Comparison of ENCODE assay signal across 8 mouse cellular contexts in genomic region chr7:27291795-27292466, GRCm38 (mm10). TPM values are rescaled to one million over a fixed set of nuclear protein-coding genes. Genes with fewer than 3 reads are reported as not detected.
A peak's percentile ranks its signal among the peaks of the same experiment; 100 is the strongest.
DNase-seq lines count a peak whose midpoint lies in the region; ATAC-seq and TF ChIP-seq lines count a peak whose summit lies in the region.

No protein-coding gene starts in this region.

- no peak for TF ChIP-seq CTCF in hindbrain, postnatal 0 days (IDR thresholded peaks at IDR 0.05; ENCODE audit: low read depth)

- H3K4me3 ChIP-seq in kidney, embryonic 14.5 days (ENCODE audit: low read length), result no peak overlapping the region
- H3K4me3 ChIP-seq in embryonic facial prominence, embryonic 10.5 days, result no peak overlapping the region
- H3K4me3 ChIP-seq in heart, embryonic 15.5 days, result no peak overlapping the region
- H3K4me3 ChIP-seq in hindbrain, postnatal 0 days (ENCODE audit: low read length), result no peak overlapping the region

- H3K27ac ChIP-seq in kidney, embryonic 14.5 days (ENCODE audit: low read depth, low read length), result no peak overlapping the region
- 0 out of 2 replicates have a peak overlapping the region, but pooled peaks have one; percentile 19 for H3K27ac ChIP-seq in embryonic facial prominence, embryonic 10.5 days (replicated peaks)
- peak overlapping the region; percentile 31; the same call in 1 of the 2 replicates for H3K27ac ChIP-seq in heart, embryonic 15.5 days
- H3K27ac ChIP-seq in hindbrain, postnatal 0 days, result no peak overlapping the region

- no peak overlapping the region for H3K4me2 ChIP-seq in kidney, embryonic 14.5 days (replicated peaks; ENCODE audit: low read depth, low read length)
- H3K4me2 ChIP-seq in heart, embryonic 15.5 days, result peak overlapping the region; percentile 5; the same call in 1 of the 2 replicates
- no peak overlapping the region for H3K4me2 ChIP-seq in hindbrain, postnatal 0 days (ENCODE audit: low read depth, low read length)

- H3K36me3 ChIP-seq in kidney, embryonic 14.5 days (ENCODE audit: control insufficient read depth, insufficient read depth, low read length), result no peaks in the 10 kb centered on the region
- H3K36me3 ChIP-seq in embryonic facial prominence, embryonic 10.5 days (replicated peaks), result no peaks in the 10 kb centered on the region
- H3K36me3 ChIP-seq in heart, embryonic 15.5 days, result no peaks in the 10 kb centered on the region
- H3K36me3 ChIP-seq in hindbrain, postnatal 0 days (ENCODE audit: insufficient read depth, low read length), result no peaks in the 10 kb centered on the region

- DNase-seq in kidney, postnatal 14 days, result peak; percentile 56
- no peak for DNase-seq in embryonic facial prominence, embryonic 10.5 days (ENCODE audit: low spot score)
- peak; percentile 82 for DNase-seq in lung, postnatal 25 days (ENCODE audit: low spot score)
- DNase-seq in spleen, adult 12 weeks (ENCODE audit: low spot score), result no peak
- no peak for DNase-seq in hindbrain, postnatal 0 days (ENCODE audit: low spot score)
- DNase-seq in left cerebral cortex, postnatal 10 days (ENCODE audit: extremely low spot score in 1 of 2, low spot score in 2 of 2), result no peak

- no peak overlapping the region for H3K9ac ChIP-seq in kidney, embryonic 14.5 days (ENCODE audit: low read depth, low read length)
- no peak overlapping the region for H3K9ac ChIP-seq in heart, embryonic 15.5 days
- no peak overlapping the region for H3K9ac ChIP-seq in hindbrain, postnatal 0 days (replicated peaks; ENCODE audit: low read length)

- intact Hi-C loops in left cerebral cortex, postnatal 10 days (cut with DNase I), result no loop called here

- 54% methylated on average over 12 of the region's 12 CpGs for WGBS in kidney, embryonic 14.5 days
- 64% methylated on average over 12 of the region's 12 CpGs for WGBS in embryonic facial prominence, embryonic 10.5 days
- WGBS in heart, embryonic 15.5 days, result 43% methylated on average over 12 of the region's 12 CpGs
- 68% methylated on average over 12 of the region's 12 CpGs for WGBS in hindbrain, postnatal 0 days

- H3K27me3 ChIP-seq in kidney, embryonic 14.5 days (ENCODE audit: control insufficient read depth, insufficient read depth, low read length), result no peaks in the 10 kb centered on the region
- peaks cover under 1% of the 10 kb centered on the region; the same call in 1 of the 2 replicates for H3K27me3 ChIP-seq in embryonic facial prominence, embryonic 10.5 days (replicated peaks; ENCODE audit: low read depth, poor library complexity, severe bottlenecking)
- H3K27me3 ChIP-seq in heart, embryonic 15.5 days, result no peaks in the 10 kb centered on the region
- no peaks in the 10 kb centered on the region for H3K27me3 ChIP-seq in hindbrain, postnatal 0 days (ENCODE audit: insufficient read depth, low read length)

- ATAC-seq in kidney, embryonic 14.5 days (ENCODE audit: low FRiP score, low TSS enrichment), result no peak
- ATAC-seq in heart, embryonic 15.5 days (replicated peaks; ENCODE audit: insufficient number of reproducible peaks, insufficient read depth, low FRiP score, low read depth), result 0 out of 2 replicates have a peak, but pooled peaks have one; percentile 39
- ATAC-seq in hindbrain, postnatal 0 days, result no peak

- H3K4me1 ChIP-seq in kidney, embryonic 14.5 days (ENCODE audit: control insufficient read depth, insufficient read depth, low read length), result no peaks in the 10 kb centered on the region
- peaks cover 9% of the 10 kb centered on the region for H3K4me1 ChIP-seq in embryonic facial prominence, embryonic 10.5 days
- H3K4me1 ChIP-seq in heart, embryonic 15.5 days (replicated peaks), result peaks cover 7% of the 10 kb centered on the region; the same call in 1 of the 2 replicates
- no peaks in the 10 kb centered on the region for H3K4me1 ChIP-seq in hindbrain, postnatal 0 days (ENCODE audit: insufficient read depth, low read length)

- H3K9me3 ChIP-seq in kidney, embryonic 14.5 days (ENCODE audit: control insufficient read depth, low read length), result no peaks in the 10 kb centered on the region
- no peaks in the 10 kb centered on the region for H3K9me3 ChIP-seq in embryonic facial prominence, embryonic 10.5 days
- H3K9me3 ChIP-seq in heart, embryonic 15.5 days (replicated peaks), result no peaks in the 10 kb centered on the region
- no peaks in the 10 kb centered on the region for H3K9me3 ChIP-seq in hindbrain, postnatal 0 days (ENCODE audit: low read length)

RNA-seq across cellular contexts. Expression of gene Numbl, which starts 33.7 kb away (rescaled TPM):
- 9.1 and 10.8 TPM in 2 replicates for polyA plus RNA-seq in kidney, embryonic 14.5 days (2014; fragmentation: Nextera tagmentation; extraction: Ambion mirVana)
- polyA plus RNA-seq in embryonic facial prominence, embryonic 10.5 days (2016; fragmentation: Nextera tagmentation; extraction: Ambion mirVana), result 14.8 and 15.0 TPM in 2 replicates
- 9.2 and 13.8 TPM in 2 replicates for polyA plus RNA-seq in heart, embryonic 15.5 days (2015; fragmentation: Nextera tagmentation; extraction: Ambion mirVana)
- total RNA-seq in hindbrain, postnatal 0 days (2014; rRNA removed), result 140 and 161 TPM in 2 replicates
- 55.9 and 59.5 TPM in 2 replicates for polyA plus RNA-seq in hindbrain, postnatal 0 days (2015; fragmentation: Nextera tagmentation; extraction: Ambion mirVana)
- 100 to 1,000 TPM; 117 to 126 TPM for total RNA-seq in left cerebral cortex, postnatal 10 days (2021)

RNA-seq across cellular contexts. Expression of gene Ltbp4, which starts 45.6 kb away (rescaled TPM):
- polyA plus RNA-seq in kidney, embryonic 14.5 days (2014; fragmentation: Nextera tagmentation; extraction: Ambion mirVana), result 23.4 and 26.0 TPM in 2 replicates
- polyA plus RNA-seq in embryonic facial prominence, embryonic 10.5 days (2016; fragmentation: Nextera tagmentation; extraction: Ambion mirVana), result 7.1 and 8.8 TPM in 2 replicates
- 61.7 and 99.9 TPM in 2 replicates for polyA plus RNA-seq in heart, embryonic 15.5 days (2015; fragmentation: Nextera tagmentation; extraction: Ambion mirVana)
- total RNA-seq in hindbrain, postnatal 0 days (2014; rRNA removed), result 34.8 and 41.2 TPM in 2 replicates
- polyA plus RNA-seq in hindbrain, postnatal 0 days (2015; fragmentation: Nextera tagmentation; extraction: Ambion mirVana), result 10.5 and 10.6 TPM in 2 replicates
- 10 to 100 TPM; 52.3 to 57.5 TPM for total RNA-seq in left cerebral cortex, postnatal 10 days (2021)

RNA-seq across cellular contexts. Expression of gene Coq8b, which starts 59.1 kb away (rescaled TPM):
- 15.9 and 17.1 TPM in 2 replicates for polyA plus RNA-seq in kidney, embryonic 14.5 days (2014; fragmentation: Nextera tagmentation; extraction: Ambion mirVana)
- polyA plus RNA-seq in embryonic facial prominence, embryonic 10.5 days (2016; fragmentation: Nextera tagmentation; extraction: Ambion mirVana), result 18.4 and 18.7 TPM in 2 replicates
- polyA plus RNA-seq in heart, embryonic 15.5 days (2015; fragmentation: Nextera tagmentation; extraction: Ambion mirVana), result 13.9 and 14.7 TPM in 2 replicates
- total RNA-seq in hindbrain, postnatal 0 days (2014; rRNA removed), result 26.5 and 27.6 TPM in 2 replicates
- 16.7 and 20.4 TPM in 2 replicates for polyA plus RNA-seq in hindbrain, postnatal 0 days (2015; fragmentation: Nextera tagmentation; extraction: Ambion mirVana)
- 10 to 100 TPM; 28.3 TPM for total RNA-seq in left cerebral cortex, postnatal 10 days (2021)

Comparison
In these comparisons a context has a peak if more than half of its experiments do, and no peak if none do; other contexts are left out.
1. DNase-seq: peak in kidney, postnatal 14 days (single experiment) and lung, postnatal 25 days (single experiment); none in embryonic facial prominence, embryonic 10.5 days (single experiment), spleen, adult 12 weeks (single experiment), hindbrain, postnatal 0 days (single experiment) and left cerebral cortex, postnatal 10 days (0 of 2).
2. H3K27ac ChIP-seq: peak in embryonic facial prominence, embryonic 10.5 days (single experiment) and heart, embryonic 15.5 days (single experiment); none in kidney, embryonic 14.5 days (single experiment) and hindbrain, postnatal 0 days (single experiment).